Comparison of ENCODE assay signal across 27 mouse cellular contexts in the genomic region with DNA sequence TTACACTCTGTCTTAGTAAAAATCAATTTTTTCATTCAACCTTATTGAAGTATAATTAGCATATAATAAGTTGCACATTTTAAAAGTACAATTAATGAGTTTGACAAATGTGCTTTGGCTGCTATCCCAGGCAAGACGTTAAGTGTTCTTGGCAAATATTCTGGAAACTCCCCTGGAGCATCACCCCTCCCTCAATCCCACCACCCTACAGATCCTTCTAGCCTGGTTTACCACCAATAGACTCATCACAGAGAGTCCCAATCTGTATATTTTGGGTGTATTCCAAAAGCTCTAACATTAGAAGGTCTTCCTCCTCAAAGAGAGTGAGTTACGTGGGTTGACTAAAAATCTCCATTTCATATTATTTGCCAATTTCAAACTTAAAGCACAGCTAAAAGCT.
"Had no signal": no experiment of that assay in that cellular context is flagged by ENCODE, and none has a peak within 500 bp of the region (broad histone marks: within the 10 kb centered on the region; RNA-seq: fewer than 3 reads in every experiment).

No protein-coding gene starts in this region.

- H3K4me1 ChIP-seq: heart, embryonic 10.5 days; heart, embryonic 12.5 days; hindbrain, embryonic 10.5 days; hindbrain, embryonic 12.5 days; intestine, embryonic 15.5 days; limb, embryonic 12.5 days; liver, embryonic 13.5 days; liver, embryonic 15.5 days had no signal

- H3K9me3 ChIP-seq: heart, embryonic 10.5 days; heart, embryonic 12.5 days; hindbrain, embryonic 10.5 days; hindbrain, embryonic 12.5 days; intestine, embryonic 15.5 days; limb, embryonic 10.5 days; limb, embryonic 12.5 days; liver, embryonic 13.5 days; liver, embryonic 15.5 days had no signal

- ATAC-seq: hindbrain, embryonic 16.5 days; intestine, embryonic 15.5 days; intestine, postnatal 0 days had no signal

- H3K36me3 ChIP-seq: heart, embryonic 10.5 days; heart, embryonic 12.5 days; hindbrain, embryonic 10.5 days; hindbrain, embryonic 12.5 days; intestine, embryonic 15.5 days; limb, embryonic 10.5 days; limb, embryonic 12.5 days; liver, embryonic 13.5 days; liver, embryonic 15.5 days had no signal

- H3K4me3 ChIP-seq: gastrocnemius, adult 2 months; heart, embryonic 10.5 days; heart, embryonic 12.5 days; hindbrain, embryonic 10.5 days; hindbrain, embryonic 12.5 days; intestine, embryonic 15.5 days; layer of hippocampus, adult 2 months; left cerebral cortex, adult 2 months; limb, embryonic 10.5 days; limb, embryonic 12.5 days; liver, embryonic 13.5 days; liver, embryonic 15.5 days had no signal

- H3K27me3 ChIP-seq: heart, embryonic 12.5 days; hindbrain, embryonic 12.5 days; intestine, embryonic 15.5 days; limb, embryonic 12.5 days; liver, embryonic 13.5 days; liver, embryonic 15.5 days had no signal

- H3K4me2 ChIP-seq: heart, embryonic 12.5 days; hindbrain, embryonic 12.5 days; hindbrain, embryonic 14.5 days; intestine, embryonic 15.5 days; limb, embryonic 12.5 days; liver, embryonic 11.5 days; liver, embryonic 13.5 days; liver, embryonic 15.5 days had no signal

- H3K27ac ChIP-seq: gastrocnemius, adult 2 months; heart, embryonic 10.5 days; hindbrain, embryonic 10.5 days; hindbrain, embryonic 12.5 days; hindbrain, embryonic 14.5 days; intestine, embryonic 15.5 days; layer of hippocampus, adult 2 months; left cerebral cortex, adult 2 months; limb, embryonic 10.5 days; limb, embryonic 12.5 days; liver, embryonic 13.5 days; liver, embryonic 15.5 days had no signal

- DNase-seq: gastrocnemius, adult 2 months; gastrocnemius, postnatal 10 days; gastrocnemius, postnatal 25 days; heart, adult 18-20 months; heart, postnatal 10 days; heart, postnatal 4 days; kidney, adult 18-20 months; kidney, adult 8-10 months; kidney, postnatal 10 days; kidney, postnatal 25 days; kidney, postnatal 4 days; liver; liver, embryonic 13.5 days had no signal

- H3K9ac ChIP-seq: heart, embryonic 12.5 days; hindbrain, embryonic 12.5 days; hindbrain, embryonic 14.5 days; intestine, embryonic 15.5 days; limb, embryonic 12.5 days; liver, embryonic 13.5 days; liver, embryonic 15.5 days had no signal
